Mouse (Mus musculus) CD4-positive helper T cell, adult 2 months (primary cell): Measurements from ENCODE around the gene Tulp3.
"Not testable (repeated sequence)": the region's sequence is repeated elsewhere in the genome, so short reads cannot be mapped to it uniquely, and the experiment has no call there.

Experiments
- DNase-seq: peaks from one replicate; pipeline ENCODE4 v3.0.0-alpha.2; 2012; ENCODE audit warnings: low read depth, missing footprints, low spot score

The Tulp3 gene

GRCm38 (mm10) chr6:128358999-128359398, 3.3 kb upstream of the Tulp3 start:
- DNase-seq: peak; percentile 68

DNA sequence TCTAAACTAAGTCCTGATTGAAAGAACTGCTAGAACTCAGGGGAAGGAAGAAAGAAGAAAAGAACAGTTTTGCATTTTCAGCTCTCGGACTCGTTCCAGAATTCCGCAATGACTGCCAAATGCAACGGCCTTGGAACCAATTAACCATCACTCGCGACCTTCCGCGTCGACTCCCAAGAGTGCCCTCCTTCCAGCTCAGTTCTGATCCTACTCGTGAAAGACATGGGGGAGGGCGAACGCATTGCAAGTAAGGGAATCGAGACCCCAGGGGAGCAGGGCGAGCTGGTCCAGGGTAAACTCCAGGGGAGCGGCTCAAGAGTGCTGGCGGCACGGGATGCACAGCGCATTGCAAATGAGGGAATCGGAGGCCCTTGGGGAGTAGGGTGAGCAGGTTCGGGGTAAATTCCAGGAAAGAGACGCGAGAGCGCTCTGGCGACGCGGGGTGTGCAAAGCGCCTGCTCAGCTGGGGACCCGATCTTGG, 410 bp downstream of the Tulp3 start:
- no peak for DNase-seq

GRCm38 (mm10) chr6:128354140-128354539, 1.5 kb downstream of the Tulp3 start:
- DNase-seq: no peak

DNA sequence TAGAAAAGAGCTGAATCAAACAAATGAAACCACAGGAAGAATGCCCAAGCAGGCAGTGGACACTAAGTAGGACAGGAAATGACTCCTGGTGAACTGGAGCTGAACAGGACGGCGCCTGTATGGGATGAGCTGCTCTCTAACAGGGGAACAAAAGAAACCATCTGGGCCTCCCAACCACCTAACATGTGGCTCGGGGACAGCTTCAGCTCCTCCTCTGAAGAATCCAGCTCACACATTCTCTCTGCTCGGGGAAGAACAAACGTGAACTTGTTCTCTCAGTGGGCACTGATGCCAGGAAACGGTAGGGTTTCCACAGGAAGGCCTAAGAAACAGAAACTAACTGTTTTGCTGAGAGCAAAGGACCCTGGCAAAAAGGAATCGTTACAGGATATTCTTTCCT, 5.9 kb downstream of the Tulp3 start:
- no peak for DNase-seq

GRCm38 (mm10) chr6:128346782-128347181, 8.9 kb downstream of the Tulp3 start:
- DNase-seq: no peak

- no peak for DNase-seq
These were observed 10.0 kb downstream of the Tulp3 start for GRCm38 (mm10) chr6:128345623-128346022.

DNA sequence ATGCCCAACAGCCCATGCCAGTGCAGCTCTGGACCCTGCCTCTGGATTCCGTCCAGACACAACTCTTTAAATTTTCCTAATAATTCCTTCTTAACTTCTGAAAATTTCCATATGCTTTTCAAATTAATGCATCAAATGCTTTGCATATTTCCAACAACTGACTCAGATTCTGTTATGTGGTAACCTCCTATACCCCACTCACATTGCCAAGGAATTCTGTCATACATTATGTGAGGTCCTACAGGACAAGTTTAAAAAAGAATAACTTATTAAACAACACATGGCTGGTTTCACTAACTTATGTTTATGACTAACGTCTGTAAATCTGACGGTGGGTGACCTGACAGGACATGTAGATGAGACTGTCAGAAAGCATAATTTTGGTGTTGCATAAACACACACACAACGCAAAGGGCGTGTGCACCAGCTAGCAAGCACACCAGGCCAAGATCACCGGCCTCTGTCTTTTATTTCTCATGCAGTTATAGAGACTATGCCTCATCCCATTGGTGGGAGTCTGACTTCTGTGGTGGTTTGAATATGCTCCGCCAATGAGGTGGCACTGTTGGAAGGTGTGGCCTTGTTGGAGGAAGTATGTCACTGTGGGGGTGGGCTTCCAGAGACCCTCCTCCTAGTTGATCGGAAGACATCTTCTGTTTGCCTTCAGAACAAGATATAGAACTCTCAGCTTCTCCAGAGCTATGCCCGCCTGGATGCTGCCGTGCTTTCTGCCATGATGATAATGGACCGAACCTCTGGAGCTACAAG, 13.5 kb downstream of the Tulp3 start:
- DNase-seq: no peak

GRCm38 (mm10) chr6:128338876-128339275, 16.8 kb downstream of the Tulp3 start:
- DNase-seq: no peak

DNA sequence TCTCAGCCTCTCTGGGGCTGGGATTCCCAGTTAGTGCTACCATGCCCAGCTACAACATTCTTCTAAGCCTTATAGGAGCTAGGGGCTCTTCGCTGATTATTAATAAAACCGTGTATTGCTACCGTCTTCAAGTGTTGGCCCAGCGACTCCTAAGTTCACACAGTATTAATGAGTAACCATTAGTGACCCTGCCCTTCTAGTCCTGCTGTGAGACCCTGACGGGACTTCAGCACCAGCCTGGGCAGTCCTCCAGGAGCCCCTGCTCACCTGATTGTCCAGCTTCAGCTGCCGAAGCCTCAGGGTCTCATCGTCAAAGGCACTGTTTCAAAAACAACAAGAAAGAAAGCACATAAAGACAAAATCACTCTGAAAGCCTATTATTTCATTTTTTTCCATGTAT, 18.2 kb downstream of the Tulp3 start:
- no peak for DNase-seq

DNA sequence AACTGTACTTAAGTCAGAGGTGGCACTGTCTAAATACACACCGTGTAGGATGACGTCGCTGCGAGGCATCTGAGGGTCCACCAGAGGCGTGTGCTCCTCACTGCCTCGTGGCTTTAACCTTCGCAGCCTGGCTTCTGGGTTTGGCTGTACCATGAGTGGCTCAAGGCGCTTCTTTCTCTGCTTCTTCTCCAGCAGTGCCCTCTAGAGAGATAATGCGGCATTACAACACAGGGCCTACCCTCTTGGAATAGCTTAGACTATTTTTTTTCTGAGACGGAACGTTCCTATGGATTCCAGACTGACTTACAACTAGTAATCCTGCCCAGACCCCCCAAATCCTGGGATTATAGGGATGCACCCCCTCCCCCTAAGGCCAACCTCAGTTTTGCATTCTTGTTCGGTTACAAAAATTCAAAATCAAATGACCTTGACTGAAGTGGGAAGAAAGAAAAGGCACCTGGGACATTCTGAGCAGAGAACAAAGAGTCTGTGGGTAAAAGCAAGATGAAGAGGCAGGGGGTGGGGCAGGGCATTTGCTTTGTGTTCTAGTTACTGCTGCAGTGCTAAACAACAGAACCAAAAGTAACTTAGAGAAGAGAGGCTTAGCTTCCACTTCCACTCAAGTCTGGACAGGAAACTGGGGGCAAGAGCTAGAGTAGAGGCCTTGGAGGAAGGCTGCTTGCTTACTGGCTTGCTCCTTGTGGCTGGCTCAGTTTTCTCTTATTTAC, 21.1 kb downstream of the Tulp3 start:
- peak; percentile 75 for DNase-seq

GRCm38 (mm10) chr6:128318317-128318716, 37.3 kb downstream of the Tulp3 start:
- DNase-seq: peak; percentile 74

DNA sequence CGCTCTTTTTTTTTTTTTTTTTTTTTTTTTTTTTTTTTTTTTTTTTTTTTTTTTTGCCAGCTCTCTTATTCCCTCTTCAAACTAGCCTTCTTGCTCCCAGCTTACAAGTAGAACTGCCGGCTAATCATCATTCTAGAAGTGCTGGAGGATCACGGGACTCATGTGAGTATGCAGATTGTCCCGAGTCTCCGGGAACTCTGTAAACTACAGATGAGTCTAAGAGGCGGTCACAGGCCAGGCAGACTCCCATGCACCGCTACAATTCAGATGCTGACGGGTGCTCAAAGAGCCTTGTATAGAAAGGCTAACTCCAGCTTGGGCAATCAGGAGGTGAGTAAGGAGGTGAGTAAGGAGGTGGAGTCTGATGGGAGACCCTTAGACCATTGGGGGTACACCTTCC, 40.1 kb downstream of the Tulp3 start:
- no peak for DNase-seq

GRCm38 (mm10) chr6:128314796-128315195, 40.9 kb downstream of the Tulp3 start:
- no peak for DNase-seq

DNA sequence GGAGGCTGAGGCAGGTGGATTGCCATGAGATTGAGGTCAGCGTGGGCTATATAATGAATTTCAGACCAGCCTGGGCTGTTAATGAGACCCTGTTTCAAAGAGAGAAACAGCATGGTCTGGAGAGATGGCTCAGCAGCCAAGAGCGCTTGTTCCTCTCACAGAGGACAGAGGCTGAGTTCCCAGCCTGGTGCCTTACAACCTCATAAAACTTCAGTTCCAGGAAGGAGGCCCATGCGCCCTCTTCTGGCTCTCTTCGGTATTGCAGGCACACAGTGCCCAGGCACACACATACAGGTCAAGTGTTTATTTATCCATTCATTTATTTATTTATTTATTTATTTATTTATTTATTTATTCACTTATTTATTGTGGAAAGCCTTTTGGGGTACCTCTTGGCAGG, 47.3 kb downstream of the Tulp3 start:
- DNase-seq: peak; percentile 53

GRCm38 (mm10) chr6:128304801-128305200, 50.9 kb downstream of the Tulp3 start:
- no peak for DNase-seq

GRCm38 (mm10) chr6:128302640-128303039, 53.0 kb downstream of the Tulp3 start:
- not testable (repeated sequence) for DNase-seq

- no peak for DNase-seq
These were observed 53.8 kb downstream of the Tulp3 start for GRCm38 (mm10) chr6:128301891-128302290.

DNA sequence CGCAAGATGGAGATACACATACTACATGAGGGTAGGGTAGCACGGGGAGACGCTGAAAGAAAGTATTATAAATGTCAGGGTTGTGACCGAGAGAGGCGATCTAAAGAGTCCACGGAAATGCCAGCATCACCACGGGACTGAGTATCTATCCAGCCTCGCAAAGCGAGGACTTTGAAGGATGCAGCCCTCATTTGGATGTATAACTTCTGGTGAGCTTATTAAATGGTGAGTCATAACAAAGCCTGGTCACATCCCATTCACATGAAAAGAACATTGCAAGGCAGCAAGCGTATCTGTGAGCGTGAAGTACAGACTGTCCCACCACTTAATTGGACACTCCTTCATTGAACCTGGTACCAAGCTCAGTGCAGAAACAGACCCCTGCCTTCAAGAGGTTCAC, 54.2 kb downstream of the Tulp3 start:
- DNase-seq: no peak

- DNase-seq: no peak
These were observed 55.3 kb downstream of the Tulp3 start, which contains the start of gene Tead4 for GRCm38 (mm10) chr6:128300134-128301001. Tead4 (minus strand) TSS chr6:128300823.

DNA sequence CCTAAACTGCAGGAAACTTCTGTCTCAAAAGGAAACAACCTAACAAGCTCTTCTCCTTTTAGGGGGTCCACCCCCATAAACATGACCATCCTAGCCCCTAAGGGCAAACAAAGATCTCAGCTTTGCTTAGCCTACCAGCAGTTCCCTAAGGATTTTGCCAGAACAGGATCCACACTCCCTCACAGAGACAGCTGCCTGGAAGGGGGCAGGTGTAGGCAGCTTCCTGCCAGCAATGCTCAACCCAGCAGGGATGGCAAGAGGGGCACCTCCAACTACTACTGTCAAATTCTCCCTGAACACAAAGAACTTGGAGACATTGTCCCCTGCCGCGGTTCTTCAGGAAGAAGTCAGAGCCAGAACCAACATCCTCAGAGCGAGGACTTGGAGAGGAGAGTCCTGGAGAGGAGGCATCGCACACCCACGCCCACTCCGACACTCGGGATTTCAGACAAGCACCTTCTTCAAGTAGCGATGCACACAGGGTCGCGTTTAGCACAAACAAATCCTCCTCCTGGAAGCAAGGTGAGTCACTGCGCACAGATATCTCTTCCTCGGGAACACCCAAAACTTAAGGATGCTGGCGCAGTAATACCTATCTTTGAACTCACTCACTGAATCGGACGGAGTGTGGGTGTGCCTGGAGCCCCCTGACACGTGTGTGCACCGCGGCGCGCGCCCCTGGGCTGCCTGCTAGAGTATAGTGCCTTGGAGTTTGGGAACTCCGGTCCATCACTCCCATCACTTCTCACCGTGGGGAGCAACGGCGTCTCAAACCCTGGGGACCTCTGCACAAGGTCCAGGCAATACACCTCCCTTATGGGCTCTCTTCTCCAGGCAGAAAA, 56.1 kb downstream of the Tulp3 start:
- no peak for DNase-seq

- DNase-seq: no peak
These were observed 57.4 kb downstream of the Tulp3 start for GRCm38 (mm10) chr6:128298246-128298645.
